Mouse (Mus musculus) spleen, adult 2 months (tissue): ENCODE data around the gene Spo11. TPM values are rescaled to one million over a fixed set of nuclear protein-coding genes. Genes with fewer than 3 reads are reported as not detected.

Source experiments
- DNase-seq, 2 experiments: peaks; one replicate each; pipeline versions ENCODE4 v3.0.0 to v3.0.0-alpha.2; 2012 to 2021; ENCODE audit warnings: low spot score in 2 of 2, low read depth in 1 of 2
- H3K27ac ChIP-seq: fragments of 200-500 bp; 2 replicates; pipeline ENCODE4 v1.5.1; 2012; ENCODE audit warnings: low read length, inconsistent platforms; ENCODE audit not compliant: insufficient read depth
- H3K27me3 ChIP-seq: fragments of 200-500 bp; 2 replicates; pipeline ENCODE4 v1.6.1; 2012; ENCODE audit warnings: mild to moderate bottlenecking, moderate library complexity, low read length, inconsistent platforms; ENCODE audit not compliant: control insufficient read depth, insufficient read depth
- H3K36me3 ChIP-seq: fragments of 200-500 bp; 2 replicates; pipeline ENCODE4 v1.6.1; 2012; ENCODE audit warnings: mild to moderate bottlenecking, low read length, inconsistent platforms; ENCODE audit not compliant: control insufficient read depth, insufficient read depth
- H3K4me1 ChIP-seq: fragments of 200-500 bp; 2 replicates; pipeline ENCODE4 v1.6.1; 2011; ENCODE audit warnings: inconsistent platforms; ENCODE audit not compliant: control insufficient read depth, insufficient read depth, insufficient read length
- H3K4me3 ChIP-seq: fragments of 200-500 bp; 2 replicates; pipeline ENCODE4 v1.5.1; 2011; ENCODE audit warnings: mild to moderate bottlenecking, inconsistent platforms; ENCODE audit not compliant: insufficient read depth, insufficient read length; ENCODE audit errors: extremely low read depth
- CTCF ChIP-seq: fragments of 200-500 bp; IDR thresholded peaks from 2 replicates; pipeline ENCODE4 v1.5.1; 2011; ENCODE audit warnings: mild to moderate bottlenecking, inconsistent platforms; ENCODE audit not compliant: insufficient read depth, insufficient read length, insufficient replicate concordance; ENCODE audit errors: extremely low read depth
- POLR2A ChIP-seq: fragments of 200-500 bp; IDR thresholded peaks from 2 replicates; pipeline ENCODE4 v1.6.1; 2011; ENCODE audit warnings: low read depth, low read length, inconsistent platforms
- WGBS: fragments of 180-500 bp; shearing (Covaris S2); methylation state at CpG from one replicate; pipeline ENCODE4 v1.1.7; 2018; 5-methylcytosine and 5-hydroxymethylcytosine counted together
- polyA plus RNA-seq: library from polyadenylated mRNA; depleted of rRNA; stranded (reverse); fragments of >200 nt; gene quantifications from 2 replicates; pipeline ENCODE4 v1.2.3, GENCODE M21; 2012

The Spo11 gene
- polyA plus RNA-seq, 1 experiment, result 0.98 TPM

DNA sequence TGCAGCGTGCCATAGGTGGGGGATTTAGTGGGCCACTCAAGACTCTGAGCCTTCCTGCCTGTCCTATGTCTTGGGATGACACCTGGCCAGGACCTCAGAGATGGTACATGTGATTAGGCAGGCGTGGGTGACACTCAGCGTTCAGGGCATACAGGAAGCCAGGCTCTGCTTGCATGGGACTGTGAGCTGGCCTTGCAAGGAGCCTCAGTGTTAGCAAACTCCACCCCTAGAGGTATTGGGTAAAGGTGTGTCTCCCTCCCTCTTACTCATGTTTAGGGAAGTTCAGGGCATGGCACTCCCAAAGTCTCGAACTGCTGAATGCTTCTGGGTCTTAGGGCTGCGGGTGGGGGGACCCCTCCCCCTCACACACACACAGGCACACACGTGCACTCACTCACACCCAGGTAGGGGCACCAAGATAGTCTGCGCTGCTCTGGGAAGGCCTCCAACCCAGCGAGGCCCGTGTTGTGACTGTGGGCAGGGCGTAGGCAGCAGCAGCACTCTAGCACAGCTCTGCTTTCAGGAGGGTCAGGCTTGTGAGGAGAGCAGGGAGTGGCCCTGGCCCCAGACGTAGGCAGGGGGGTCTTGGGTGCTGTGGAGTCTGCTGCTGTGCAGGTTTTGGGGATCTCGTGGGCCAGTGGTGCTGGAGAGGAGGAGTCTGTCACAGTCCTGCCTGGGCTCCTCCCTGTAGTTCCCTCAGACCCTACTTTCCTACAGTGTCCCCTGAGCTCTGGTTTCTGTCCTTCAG is 53.3 kb downstream of the Spo11 start:
- H3K27ac ChIP-seq, result peak overlapping the region; percentile 13; the same call in 1 of the 2 replicates
- peaks cover 78% of the 10 kb centered on the region for H3K4me1 ChIP-seq

DNA sequence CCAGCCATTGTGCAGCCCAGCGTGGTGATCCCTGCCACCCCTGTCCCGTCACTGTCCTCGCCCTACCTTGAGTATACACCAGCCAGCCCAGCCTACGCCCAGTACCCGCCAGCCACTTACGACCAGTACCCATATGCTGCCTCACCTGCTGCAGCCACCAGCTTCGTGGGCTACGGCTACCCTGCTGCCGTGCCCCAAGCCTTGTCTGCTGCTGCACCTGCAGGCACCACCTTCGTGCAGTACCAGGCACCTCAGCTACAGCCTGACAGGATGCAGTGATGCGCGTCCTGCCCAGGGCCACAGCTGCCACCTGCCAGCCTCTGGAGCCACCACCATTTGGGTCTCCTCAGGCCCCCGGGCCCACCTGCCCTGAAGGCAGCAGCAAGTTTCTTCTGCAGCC is 56.0 kb downstream of the Spo11 start:
- H3K4me1 ChIP-seq, result peaks cover 70% of the 10 kb centered on the region
- TF ChIP-seq CTCF (no peak), POLR2A (no peak)
- peak overlapping the region; percentile 43 for H3K27ac ChIP-seq
- no peak overlapping the region for H3K4me3 ChIP-seq
- 52% methylated on average over 13 of the region's 13 CpGs for WGBS
- DNase-seq, result no peak
- peaks cover 74% of the 10 kb centered on the region for H3K36me3 ChIP-seq
- H3K27me3 ChIP-seq, result no peaks in the 10 kb centered on the region

More for the DNA sequence above, 53.3 kb downstream of the Spo11 start:
- H3K27me3 ChIP-seq, result no peaks in the 10 kb centered on the region
- 63% methylated on average over 12 of the region's 12 CpGs for WGBS
- DNase-seq, result no peak
- TF ChIP-seq CTCF, result no peak
- no peak for TF ChIP-seq POLR2A
- peaks cover 84% of the 10 kb centered on the region for H3K36me3 ChIP-seq
- no peak overlapping the region for H3K4me3 ChIP-seq

DNA sequence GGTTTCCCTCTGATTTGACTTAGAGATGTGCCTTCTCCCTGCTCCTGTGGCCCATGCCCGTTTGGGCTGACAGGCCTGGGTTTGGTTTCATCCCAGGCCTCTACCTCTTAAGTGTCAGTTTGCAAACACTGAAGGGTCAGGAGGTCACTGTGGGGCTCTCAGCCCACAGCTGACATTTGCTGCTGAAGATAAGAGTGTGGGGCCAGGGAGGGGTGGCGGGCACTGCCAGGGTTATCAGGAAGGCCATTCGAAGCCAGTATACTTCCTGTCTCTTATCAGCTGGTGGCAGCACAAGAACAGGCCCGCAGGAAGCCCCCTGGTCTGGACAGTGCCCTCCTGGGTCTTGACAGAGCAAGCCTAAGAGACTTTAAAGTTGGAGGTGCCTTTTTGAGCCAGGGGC is 57.5 kb downstream of the Spo11 start:
- Histone ChIP-seq H3K27ac (peak overlapping the region; percentile 81), H3K4me3 (no peak overlapping the region), H3K27me3 (no peaks in the 10 kb centered on the region), H3K36me3 (peaks cover 60% of the 10 kb centered on the region), H3K4me1 (peaks cover 65% of the 10 kb centered on the region)
- no peak for DNase-seq
- TF ChIP-seq POLR2A (no peak), CTCF (no peak)
- WGBS, result 39% methylated on average over 4 of the region's 4 CpGs

DNA sequence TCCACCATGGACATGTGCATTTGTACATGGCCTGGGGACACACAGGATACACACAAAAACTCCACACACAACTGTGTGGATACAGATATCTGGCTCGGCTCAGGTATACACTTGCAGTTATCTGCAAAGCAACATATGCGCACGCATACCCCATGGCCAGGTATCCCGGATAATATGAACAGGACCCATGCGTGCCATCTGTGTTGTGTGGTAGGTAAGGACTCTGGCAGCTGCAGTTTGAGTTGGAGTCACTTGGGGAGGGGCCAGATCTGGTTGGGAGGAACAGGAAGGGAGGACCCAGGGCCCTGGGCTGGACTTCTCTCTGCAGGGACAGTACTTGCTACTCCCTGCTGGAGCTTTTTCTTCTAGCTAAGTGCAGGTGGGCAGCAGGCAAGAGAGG is 58.2 kb downstream of the Spo11 start:
- Histone ChIP-seq H3K27me3 (no peaks in the 10 kb centered on the region), H3K36me3 (peaks cover 54% of the 10 kb centered on the region), H3K4me1 (peaks cover 59% of the 10 kb centered on the region), H3K27ac (peak overlapping the region; percentile 81), H3K4me3 (no peak overlapping the region)
- DNase-seq, result no peak
- WGBS, result 84% methylated on average over 5 of the region's 5 CpGs
- no peak for TF ChIP-seq POLR2A
- no peak for TF ChIP-seq CTCF

DNA sequence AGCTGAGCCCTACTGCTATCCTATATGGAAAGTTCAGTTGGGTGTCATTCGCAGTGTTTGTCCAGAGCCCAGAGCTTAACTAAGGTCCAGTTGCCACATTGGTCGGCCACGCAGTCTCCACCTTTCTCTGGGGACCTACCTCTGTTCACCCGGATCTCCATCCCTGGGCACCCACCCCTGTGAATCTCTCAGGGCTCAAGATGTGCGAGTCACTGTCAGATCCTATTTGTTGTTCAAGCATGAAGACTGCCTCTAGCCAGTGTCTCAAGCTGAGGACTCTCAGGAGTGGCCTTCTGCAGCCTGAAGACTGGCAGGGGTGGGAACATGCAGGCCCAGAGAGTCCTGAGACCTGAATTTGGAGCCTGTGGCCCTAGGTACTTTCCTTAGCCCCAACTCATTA is 58.6 kb downstream of the Spo11 start:
- no peak overlapping the region for H3K4me3 ChIP-seq
- H3K27ac ChIP-seq, result peak overlapping the region; percentile 81
- no peak for DNase-seq
- peaks cover 51% of the 10 kb centered on the region for H3K36me3 ChIP-seq
- TF ChIP-seq POLR2A, result no peak
- peaks cover 57% of the 10 kb centered on the region for H3K4me1 ChIP-seq
- 91% methylated on average over 5 of the region's 5 CpGs for WGBS
- H3K27me3 ChIP-seq, result no peaks in the 10 kb centered on the region

DNA sequence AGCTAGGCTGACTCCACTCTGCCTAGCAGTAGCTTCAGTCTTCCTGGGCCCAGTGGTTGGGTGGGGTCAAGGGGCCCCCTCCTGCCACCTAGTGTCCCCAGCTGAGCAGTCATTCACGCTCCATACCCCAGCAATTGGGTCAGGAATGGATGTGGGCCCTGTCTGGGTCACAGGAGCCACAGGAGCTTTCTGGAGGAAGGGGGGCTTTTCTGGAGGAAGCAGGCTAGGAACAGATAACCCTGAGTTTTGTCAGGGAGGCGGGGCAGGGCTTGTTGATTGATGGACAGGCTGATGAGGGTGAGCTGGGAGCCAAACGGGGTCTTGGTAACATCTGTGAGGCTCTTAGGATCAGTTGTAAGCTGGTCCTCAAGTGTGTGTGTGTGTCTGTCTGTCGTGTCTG is 59.1 kb downstream of the Spo11 start:
- DNase-seq, result no peak
- TF ChIP-seq POLR2A (no peak), CTCF (no peak)
- H3K27me3 ChIP-seq, result no peaks in the 10 kb centered on the region
- H3K36me3 ChIP-seq, result peaks cover 46% of the 10 kb centered on the region
- peak overlapping the region; percentile 81 for H3K27ac ChIP-seq
- H3K4me1 ChIP-seq, result peaks cover 53% of the 10 kb centered on the region
- 43% methylated on average over 4 of the region's 4 CpGs for WGBS
- no peak overlapping the region for H3K4me3 ChIP-seq

DNA sequence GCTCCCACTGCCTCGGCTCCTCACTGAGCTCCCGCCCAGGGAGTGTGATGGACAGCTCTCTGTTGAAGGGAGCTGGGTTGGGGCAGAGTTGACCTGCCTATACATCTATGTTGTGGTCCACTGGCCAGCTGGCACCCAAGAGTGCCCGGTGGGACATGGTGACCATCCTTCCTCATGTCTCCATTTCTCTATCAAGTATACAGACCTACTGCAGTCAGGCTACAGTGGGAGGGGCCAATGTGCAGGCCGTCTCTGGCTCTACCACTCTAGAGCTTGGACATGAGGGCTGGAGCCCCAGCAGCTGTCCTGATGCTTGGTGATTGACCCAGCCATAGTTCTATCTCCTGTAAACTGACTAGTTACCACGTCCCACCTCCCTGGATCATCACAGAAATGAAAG is 59.8 kb downstream of the Spo11 start:
- peaks cover 38% of the 10 kb centered on the region for H3K36me3 ChIP-seq
- TF ChIP-seq POLR2A (no peak), CTCF (no peak)
- 78% methylated on average over 5 of the region's 5 CpGs for WGBS
- H3K27me3 ChIP-seq, result no peaks in the 10 kb centered on the region
- H3K27ac ChIP-seq, result peak overlapping the region; percentile 81
- no peak for DNase-seq
- peaks cover 47% of the 10 kb centered on the region for H3K4me1 ChIP-seq
- H3K4me3 ChIP-seq, result no peak overlapping the region
